Mouse (Mus musculus) hindbrain, embryonic 15.5 days (tissue): ENCODE results near the gene Faf1. TPM values are rescaled to one million over a fixed set of nuclear protein-coding genes. Genes with fewer than 3 reads are reported as not detected.

ENCODE experiments used
- ATAC-seq: fragments of 200-750 bp; cut with Nextera tagmentation; 2 replicates; pipeline ENCODE4 v1.8.0; 2017; ENCODE audit warnings: low read depth, moderate number of reproducible peaks, moderate TSS enrichment; ENCODE audit not compliant: low FRiP score
- H3K27ac ChIP-seq: fragments of 300-500 bp; sonication (generic); replicated peaks from 2 replicates; pipeline ENCODE4 v1.5.1; 2015; ENCODE audit warnings: mild to moderate bottlenecking, inconsistent platforms
- H3K27me3 ChIP-seq: fragments of 300-500 bp; sonication (generic); 2 replicates; pipeline ENCODE4 v1.6.1; 2015; ENCODE audit warnings: control low read depth, inconsistent platforms
- H3K36me3 ChIP-seq: fragments of 300-500 bp; sonication (generic); 2 replicates; pipeline ENCODE4 v1.6.1; 2015; ENCODE audit warnings: control low read depth, inconsistent platforms
- H3K4me1 ChIP-seq: fragments of 300-500 bp; sonication (generic); replicated peaks from 2 replicates; pipeline ENCODE4 v1.6.1; 2015; ENCODE audit warnings: control low read depth, inconsistent platforms
- H3K4me2 ChIP-seq: fragments of 300-500 bp; sonication (generic); 2 replicates; pipeline ENCODE4 v1.6.1; 2015; ENCODE audit warnings: moderate library complexity, mild to moderate bottlenecking, inconsistent platforms
- H3K4me3 ChIP-seq: fragments of 300-500 bp; sonication (generic); 2 replicates; pipeline ENCODE4 v1.5.1; 2015; ENCODE audit warnings: mild to moderate bottlenecking, inconsistent platforms
- H3K9ac ChIP-seq: fragments of 300-500 bp; sonication (generic); 2 replicates; pipeline ENCODE4 v1.6.1; 2015; ENCODE audit warnings: inconsistent platforms
- H3K9me3 ChIP-seq: fragments of 300-500 bp; sonication (generic); 2 replicates; pipeline ENCODE4 v1.6.1; 2016; ENCODE audit warnings: control low read depth, inconsistent platforms
- WGBS: fragments of 180-500 bp; shearing (Covaris S2); methylation state at CpG from one replicate; pipeline ENCODE4 v1.1.7; 2015; 5-methylcytosine and 5-hydroxymethylcytosine counted together
- polyA plus RNA-seq: library from polyadenylated mRNA; unstranded; fragments of >200 nt; fragmentation: Nextera tagmentation; extraction: Ambion mirVana; gene quantifications from 2 replicates; pipeline ENCODE4 v1.2.1, GENCODE M21; 2015

The Faf1 gene
- polyA plus RNA-seq: 30.2 and 31.8 TPM in 2 replicates

DNA sequence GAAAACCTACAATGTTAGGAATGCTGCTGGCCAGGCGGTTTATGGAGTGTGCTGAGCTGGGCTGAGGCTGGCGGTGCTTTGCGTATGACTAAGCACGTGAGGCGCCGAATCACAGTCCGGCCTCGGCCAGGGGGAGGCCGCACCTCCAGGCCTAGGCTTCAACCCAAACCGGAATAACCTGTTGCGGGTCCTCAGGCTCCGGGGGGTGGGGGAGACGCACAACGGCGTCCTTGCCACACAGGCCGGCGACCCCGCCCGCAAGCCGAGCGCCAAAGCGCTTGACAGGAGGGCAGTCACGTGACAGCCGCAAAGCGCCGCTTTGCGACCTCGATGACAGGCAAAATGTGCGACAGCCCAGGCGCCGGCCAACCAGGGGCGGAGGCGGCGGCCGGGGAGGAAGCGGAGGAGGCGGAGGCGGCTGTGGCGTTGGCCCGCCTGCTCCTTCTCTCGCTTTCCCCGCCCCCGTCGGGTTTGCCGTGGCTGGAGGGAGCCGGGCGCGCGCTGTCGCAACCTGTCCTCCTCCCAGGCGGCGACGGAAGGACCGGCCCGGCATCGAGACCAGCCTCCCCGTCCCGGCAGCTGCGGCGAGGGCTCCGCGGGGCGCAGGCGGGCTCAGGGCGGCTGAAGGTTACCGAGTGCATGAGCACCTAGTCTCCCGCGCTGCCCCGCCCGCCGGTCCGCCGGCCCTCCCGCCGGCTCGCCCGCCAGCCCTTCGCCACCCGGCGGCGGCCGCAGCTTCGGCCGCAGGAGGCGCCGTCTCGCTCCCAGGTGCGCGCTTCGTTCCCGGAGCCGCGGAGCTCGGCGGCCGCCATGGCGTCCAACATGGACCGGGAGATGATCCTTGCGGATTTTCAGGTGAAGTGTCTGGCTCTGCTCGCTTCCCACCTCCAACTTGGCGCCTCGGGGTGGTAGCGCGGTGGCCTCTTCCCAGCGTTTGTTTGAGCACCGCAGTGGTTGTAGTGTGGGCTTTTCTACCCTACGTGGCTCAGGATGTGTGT, at the start of gene Faf1:
Gene Faf1, plus strand, starts transcription at position 371 of the 998 bp plus-strand sequence.
- 0 out of 2 replicates have a peak, but pooled peaks cover 3% of the 10 kb centered on the region for H3K27me3 ChIP-seq
- peak within 1 kb of the TSS; percentile 80 for H3K4me3 ChIP-seq
- H3K9ac ChIP-seq: peak within 1 kb of the TSS; percentile 79
- 0% methylated on average over 103 of the region's 107 CpGs for WGBS
- H3K27ac ChIP-seq: peak within 1 kb of the TSS; percentile 95
- no peaks in the 10 kb centered on the region for H3K9me3 ChIP-seq
- H3K36me3 ChIP-seq: no peaks in the 10 kb centered on the region
- H3K4me1 ChIP-seq: peaks cover 16% of the 10 kb centered on the region
- peak; percentile 98 for ATAC-seq
- H3K4me2 ChIP-seq: peak within 1 kb of the TSS; percentile 66

DNA sequence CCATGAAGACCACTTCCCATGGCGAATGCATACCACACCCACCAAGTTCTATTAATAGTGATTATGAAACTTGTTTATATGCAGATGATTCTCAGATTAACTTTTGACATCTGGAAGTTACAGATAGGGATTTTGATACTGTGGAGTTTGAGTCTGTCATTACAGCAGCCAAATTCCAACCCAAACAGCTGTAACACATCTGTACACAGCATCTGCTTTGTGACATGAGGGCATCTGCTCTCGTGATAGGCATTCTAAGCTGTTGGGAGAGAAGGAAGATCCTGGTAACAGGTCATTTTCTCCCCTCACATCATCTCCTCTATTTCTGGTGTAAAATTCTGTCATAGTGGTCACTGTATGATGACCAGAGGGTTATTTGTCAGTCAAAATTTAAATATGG, 46.2 kb upstream of the Faf1 start:
- H3K4me2 ChIP-seq: no peak overlapping the region
- no peak for ATAC-seq
- 84% methylated on average over 2 of the region's 2 CpGs for WGBS
- H3K9me3 ChIP-seq: no peaks in the 10 kb centered on the region
- no peaks in the 10 kb centered on the region for H3K27me3 ChIP-seq
- no peak overlapping the region for H3K4me3 ChIP-seq
- H3K27ac ChIP-seq: no peak overlapping the region
- H3K9ac ChIP-seq: no peak overlapping the region
- H3K4me1 ChIP-seq: no peaks in the 10 kb centered on the region
- H3K36me3 ChIP-seq: no peaks in the 10 kb centered on the region

DNA sequence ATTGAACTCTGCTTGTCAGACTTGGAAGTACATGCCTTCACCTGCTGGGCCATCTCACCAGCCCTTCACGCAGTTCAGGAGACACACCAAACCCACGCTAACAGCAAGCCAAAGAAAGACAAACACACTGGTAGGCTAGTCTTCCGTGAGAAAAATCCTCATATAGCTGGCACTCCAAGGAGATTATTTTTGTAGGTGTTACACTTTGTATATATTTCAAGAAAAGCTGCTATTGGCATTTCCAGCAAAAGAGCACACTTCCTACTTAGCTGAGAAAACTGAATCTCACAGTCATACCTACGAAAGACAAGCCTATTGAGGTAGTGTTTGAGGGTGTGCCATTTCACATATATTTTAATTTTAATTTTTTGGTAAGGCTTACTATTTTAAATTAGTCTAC, 45.4 kb upstream of the Faf1 start:
- no peaks in the 10 kb centered on the region for H3K36me3 ChIP-seq
- WGBS: 82% methylated on average over 4 of the region's 4 CpGs
- no peak overlapping the region for H3K4me3 ChIP-seq
- no peak overlapping the region for H3K4me2 ChIP-seq
- no peaks in the 10 kb centered on the region for H3K9me3 ChIP-seq
- no peak for ATAC-seq
- H3K27ac ChIP-seq: no peak overlapping the region
- H3K9ac ChIP-seq: no peak overlapping the region
- H3K4me1 ChIP-seq: no peaks in the 10 kb centered on the region
- H3K27me3 ChIP-seq: no peaks in the 10 kb centered on the region

DNA sequence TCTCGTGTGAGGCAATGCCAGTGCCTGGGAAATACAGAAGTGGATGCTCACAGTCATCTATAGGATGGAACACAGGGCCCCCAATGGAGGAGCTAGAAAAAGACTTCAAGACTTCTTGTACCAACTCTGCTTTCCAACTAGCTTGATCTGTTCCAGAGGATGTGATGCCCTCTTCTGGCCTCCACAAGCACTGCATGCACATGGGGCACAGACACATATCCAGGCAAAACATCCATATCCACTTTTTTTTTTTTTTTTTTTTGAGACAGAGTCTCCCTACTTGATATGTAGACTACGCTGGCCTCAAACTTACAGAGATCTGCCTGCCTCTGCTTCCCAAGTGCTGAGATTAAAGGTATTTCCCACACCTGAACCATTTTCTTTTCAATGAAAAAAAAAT, 41.4 kb upstream of the Faf1 start:
- H3K4me3 ChIP-seq: no peak overlapping the region
- ATAC-seq: no peak
- H3K4me1 ChIP-seq: no peaks in the 10 kb centered on the region
- H3K27me3 ChIP-seq: no peaks in the 10 kb centered on the region
- H3K9me3 ChIP-seq: no peaks in the 10 kb centered on the region
- no peaks in the 10 kb centered on the region for H3K36me3 ChIP-seq
- no peak overlapping the region for H3K9ac ChIP-seq
- 92% methylated on average over 2 of the region's 2 CpGs for WGBS
- no peak overlapping the region for H3K4me2 ChIP-seq
- H3K27ac ChIP-seq: no peak overlapping the region

DNA sequence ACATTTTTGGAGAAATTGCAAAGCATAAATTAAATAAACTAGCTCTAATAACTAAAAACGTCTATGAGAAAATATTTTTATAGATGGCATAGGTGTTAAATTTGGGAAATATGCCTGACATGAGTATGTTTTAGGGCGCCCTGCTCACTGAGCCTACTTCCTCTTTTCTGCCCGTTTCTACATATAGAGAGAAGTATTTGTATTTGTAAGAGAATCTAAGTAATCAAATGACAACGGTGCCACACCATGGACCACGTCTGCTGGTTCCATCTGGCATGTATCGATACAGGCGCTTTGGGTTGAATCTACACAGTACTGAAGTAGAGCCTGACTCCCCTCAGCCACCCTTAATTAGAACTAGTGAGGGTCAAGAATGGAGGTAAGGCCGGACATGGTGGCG, 37.0 kb upstream of the Faf1 start:
- ATAC-seq: no peak
- Histone ChIP-seq H3K9ac (no peak overlapping the region), H3K4me3 (no peak overlapping the region), H3K4me1 (no peaks in the 10 kb centered on the region), H3K36me3 (no peaks in the 10 kb centered on the region), H3K27me3 (no peaks in the 10 kb centered on the region), H3K9me3 (no peaks in the 10 kb centered on the region), H3K27ac (no peak overlapping the region), H3K4me2 (no peak overlapping the region)
- WGBS: 91% methylated on average over 9 of the region's 9 CpGs

DNA sequence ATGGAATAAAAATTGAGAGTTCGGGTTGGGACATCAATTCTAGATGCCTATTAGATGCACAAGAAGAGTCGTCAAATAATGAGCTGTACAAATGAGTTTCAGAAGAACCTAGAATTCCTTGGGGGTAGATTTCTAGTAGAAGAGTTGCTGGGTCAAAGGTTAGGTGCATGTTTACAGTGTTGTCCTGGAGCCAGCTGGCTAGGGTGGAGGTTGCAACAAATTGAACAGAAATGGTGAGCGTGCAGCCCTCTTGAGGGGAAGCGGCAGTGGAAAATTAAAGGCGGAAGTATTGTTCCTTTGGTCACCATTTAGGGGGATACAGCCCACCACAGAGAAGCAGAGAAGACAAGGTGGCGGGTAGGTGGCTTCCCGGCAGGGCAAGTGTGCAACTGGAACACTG, 36.2 kb upstream of the Faf1 start:
- H3K4me3 ChIP-seq: no peak overlapping the region
- no peaks in the 10 kb centered on the region for H3K4me1 ChIP-seq
- no peaks in the 10 kb centered on the region for H3K9me3 ChIP-seq
- H3K36me3 ChIP-seq: no peaks in the 10 kb centered on the region
- 89% methylated on average over 7 of the region's 7 CpGs for WGBS
- no peak overlapping the region for H3K27ac ChIP-seq
- no peaks in the 10 kb centered on the region for H3K27me3 ChIP-seq
- no peak for ATAC-seq
- no peak overlapping the region for H3K9ac ChIP-seq
- no peak overlapping the region for H3K4me2 ChIP-seq

DNA sequence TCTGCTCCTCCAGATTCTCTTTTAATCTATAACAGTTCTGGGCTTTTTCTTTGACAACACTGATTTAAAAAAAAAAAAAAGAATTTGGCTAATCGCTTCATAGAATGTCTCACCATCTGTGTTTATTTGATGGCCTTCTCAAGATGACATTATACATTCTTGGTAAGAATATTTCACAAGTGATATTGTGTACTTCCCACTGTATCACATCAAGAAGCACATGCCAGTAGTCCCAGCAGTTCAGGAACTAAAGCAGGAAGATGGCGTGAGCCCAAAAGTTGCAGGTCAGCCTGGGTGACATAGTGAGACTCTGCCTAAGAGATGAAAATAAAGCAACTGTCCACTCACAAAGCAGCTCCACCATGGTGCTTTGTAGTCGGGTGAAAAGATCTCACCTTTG, 34.9 kb upstream of the Faf1 start:
- H3K9ac ChIP-seq: no peak overlapping the region
- no peaks in the 10 kb centered on the region for H3K4me1 ChIP-seq
- H3K4me2 ChIP-seq: no peak overlapping the region
- ATAC-seq: no peak
- WGBS: 75% methylated on average over 3 of the region's 3 CpGs
- H3K27ac ChIP-seq: no peak overlapping the region
- H3K9me3 ChIP-seq: no peaks in the 10 kb centered on the region
- no peaks in the 10 kb centered on the region for H3K36me3 ChIP-seq
- H3K27me3 ChIP-seq: no peaks in the 10 kb centered on the region
- H3K4me3 ChIP-seq: no peak overlapping the region

DNA sequence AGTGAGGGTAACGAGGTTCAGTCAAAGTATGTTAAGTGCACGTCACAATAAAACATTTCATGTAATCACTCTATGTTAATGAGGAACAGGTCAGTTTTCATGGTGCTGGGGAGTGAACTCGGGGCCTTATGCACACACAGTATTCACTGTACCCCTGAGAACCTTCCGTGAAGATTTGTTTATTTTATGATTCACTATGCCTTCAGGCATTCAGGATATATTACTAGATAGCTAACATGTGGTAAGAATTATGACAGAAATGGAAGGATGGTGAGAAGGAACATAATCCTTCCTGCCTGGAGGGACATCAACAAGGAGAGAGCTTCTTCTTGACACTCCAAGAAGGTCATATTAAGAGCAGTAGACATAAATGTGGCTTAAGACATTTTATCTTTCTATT, 29.1 kb upstream of the Faf1 start:
- no peak for ATAC-seq

DNA sequence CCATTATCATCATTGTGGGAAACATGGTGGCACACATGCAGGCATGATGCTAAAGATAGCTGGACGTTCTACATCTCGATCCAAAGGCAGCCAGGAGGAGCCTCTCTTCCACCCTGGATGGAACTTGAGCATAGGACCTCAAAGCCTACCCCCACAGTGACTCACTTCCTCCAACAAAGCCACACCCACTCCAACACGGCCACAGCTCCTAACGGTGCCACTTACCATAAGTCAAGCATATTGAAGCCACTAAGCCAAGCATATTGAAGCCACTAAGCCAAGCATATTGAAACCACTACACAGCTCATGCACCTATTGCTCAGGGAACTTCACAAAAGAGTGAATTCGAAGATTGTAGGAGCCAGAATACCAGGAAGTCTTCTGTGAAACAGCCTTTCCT, 27.1 kb upstream of the Faf1 start:
- H3K4me2 ChIP-seq: no peak overlapping the region
- 84% methylated on average over 5 of the region's 5 CpGs for WGBS
- H3K4me1 ChIP-seq: no peaks in the 10 kb centered on the region
- no peak overlapping the region for H3K4me3 ChIP-seq
- H3K27me3 ChIP-seq: peaks cover 9% of the 10 kb centered on the region; the same call in 1 of the 2 replicates
- no peaks in the 10 kb centered on the region for H3K36me3 ChIP-seq
- no peak for ATAC-seq
- H3K9me3 ChIP-seq: no peaks in the 10 kb centered on the region
- no peak overlapping the region for H3K9ac ChIP-seq
- no peak overlapping the region for H3K27ac ChIP-seq

More for the DNA sequence above, 29.1 kb upstream of the Faf1 start:
- Histone ChIP-seq H3K4me3 (no peak overlapping the region), H3K4me1 (no peaks in the 10 kb centered on the region), H3K9ac (no peak overlapping the region), H3K4me2 (no peak overlapping the region), H3K27me3 (peaks cover 6% of the 10 kb centered on the region; the same call in 1 of the 2 replicates), H3K36me3 (no peaks in the 10 kb centered on the region), H3K9me3 (no peaks in the 10 kb centered on the region), H3K27ac (no peak overlapping the region)
- WGBS: 77% methylated on average over 4 of the region's 4 CpGs

DNA sequence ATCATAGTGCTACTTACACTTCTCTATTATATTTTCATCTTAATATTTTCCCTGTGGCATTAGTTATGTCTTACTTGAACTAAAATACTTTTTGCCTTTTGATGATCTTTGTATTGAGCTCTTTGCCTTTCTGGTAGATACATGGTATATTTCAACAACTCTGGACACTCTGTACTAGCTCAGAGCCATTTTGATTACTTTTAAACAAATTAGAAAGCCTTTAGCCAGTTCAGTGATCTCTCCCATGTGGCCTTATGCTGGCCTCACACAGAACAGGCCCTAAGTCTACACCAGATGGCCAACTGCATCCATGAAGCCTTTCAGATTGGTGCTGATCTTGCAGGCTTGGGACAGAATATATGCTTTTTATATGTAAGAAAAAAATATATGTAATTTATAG, 23.1 kb upstream of the Faf1 start:
- no peak overlapping the region for H3K9ac ChIP-seq
- H3K36me3 ChIP-seq: no peaks in the 10 kb centered on the region
- no peak overlapping the region for H3K4me3 ChIP-seq
- peaks cover 44% of the 10 kb centered on the region for H3K27me3 ChIP-seq
- H3K4me1 ChIP-seq: peaks cover 9% of the 10 kb centered on the region
- no peak overlapping the region for H3K4me2 ChIP-seq
- no peaks in the 10 kb centered on the region for H3K9me3 ChIP-seq
- ATAC-seq: no peak
- H3K27ac ChIP-seq: no peak overlapping the region

DNA sequence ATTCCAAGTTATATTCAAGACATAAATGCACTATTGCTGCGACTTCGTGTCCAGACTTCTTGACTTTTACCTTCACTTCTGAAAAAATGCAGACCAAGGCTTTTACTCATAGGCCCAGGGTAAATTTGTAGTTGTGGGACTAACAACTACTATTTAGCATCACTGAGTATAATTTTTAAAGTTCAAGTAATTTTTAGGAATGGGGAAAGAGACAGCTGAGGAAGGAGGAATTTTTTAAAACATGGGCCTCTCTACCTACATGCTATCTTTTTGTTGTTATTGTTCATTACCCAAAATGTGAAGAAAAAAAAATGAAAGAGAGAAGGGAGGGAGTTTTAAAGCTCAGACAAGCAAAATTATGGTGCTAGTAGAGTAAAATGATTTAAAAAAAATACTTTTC, 21.7 kb upstream of the Faf1 start:
- ATAC-seq: no peak
- peaks cover 56% of the 10 kb centered on the region for H3K27me3 ChIP-seq
- no peak overlapping the region for H3K27ac ChIP-seq
- 52% methylated on average over 2 of the region's 2 CpGs for WGBS
- H3K4me3 ChIP-seq: no peak overlapping the region
- no peaks in the 10 kb centered on the region for H3K9me3 ChIP-seq
- no peaks in the 10 kb centered on the region for H3K36me3 ChIP-seq
- H3K9ac ChIP-seq: no peak overlapping the region
- peaks cover 9% of the 10 kb centered on the region for H3K4me1 ChIP-seq
- no peak overlapping the region for H3K4me2 ChIP-seq

DNA sequence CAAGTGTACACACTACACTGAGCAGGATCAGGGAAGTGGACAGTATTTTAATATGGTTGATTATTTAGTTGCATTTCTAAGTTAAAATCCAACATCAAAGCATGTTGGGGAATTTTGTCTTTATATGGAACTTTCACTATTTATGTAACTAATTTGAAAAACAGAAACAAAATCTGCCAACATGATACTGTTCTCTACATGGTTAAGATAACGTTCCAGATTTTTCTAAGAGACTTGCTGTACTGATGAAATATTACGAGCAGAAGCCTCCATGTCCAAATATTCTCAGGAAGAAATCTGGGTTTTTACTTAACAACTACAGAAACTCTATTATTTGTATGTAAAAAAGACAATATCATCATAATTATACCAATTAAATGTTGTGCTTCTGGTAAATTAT, 20.6 kb upstream of the Faf1 start:
- Histone ChIP-seq H3K36me3 (no peaks in the 10 kb centered on the region), H3K9ac (no peak overlapping the region), H3K27me3 (peaks cover 64% of the 10 kb centered on the region), H3K4me2 (no peak overlapping the region), H3K27ac (no peak overlapping the region), H3K4me3 (no peak overlapping the region), H3K9me3 (no peaks in the 10 kb centered on the region), H3K4me1 (peaks cover 9% of the 10 kb centered on the region)
- WGBS: 42% methylated on average over 2 of the region's 2 CpGs
- ATAC-seq: no peak
